Mouse (Mus musculus) midbrain, embryonic 16.5 days (tissue): Measurements from ENCODE around the gene Zfp385b. TPM values are rescaled to one million over a fixed set of nuclear protein-coding genes. Genes with fewer than 3 reads are reported as not detected.

Experiments
- ATAC-seq: fragments of 200-750 bp; cut with Nextera tagmentation; 2 replicates; pipeline ENCODE4 v1.8.0; 2017; ENCODE audit warnings: moderate TSS enrichment
- H3K27ac ChIP-seq: fragments of 300-500 bp; sonication (generic); 2 replicates; pipeline ENCODE4 v1.5.1; 2014; ENCODE audit warnings: mild to moderate bottlenecking, low read length, mixed read lengths
- H3K27me3 ChIP-seq: fragments of 300-500 bp; sonication (generic); 2 replicates; pipeline ENCODE4 v1.6.1; 2014; ENCODE audit warnings: low read depth, low read length, mixed read lengths; ENCODE audit not compliant: control insufficient read depth, insufficient read depth
- H3K36me3 ChIP-seq: fragments of 300-500 bp; sonication (generic); 2 replicates; pipeline ENCODE4 v1.6.1; 2014; ENCODE audit warnings: mild to moderate bottlenecking, low read length, moderate library complexity, mixed read lengths; ENCODE audit not compliant: control insufficient read depth, insufficient read depth
- H3K4me1 ChIP-seq: fragments of 300-500 bp; sonication (generic); 2 replicates; pipeline ENCODE4 v1.6.1; 2014; ENCODE audit warnings: mild to moderate bottlenecking, low read length, mixed read lengths; ENCODE audit not compliant: control insufficient read depth, insufficient read depth
- H3K4me2 ChIP-seq: fragments of 300-500 bp; sonication (generic); 2 replicates; pipeline ENCODE4 v1.6.1; 2014; ENCODE audit warnings: mild to moderate bottlenecking, low read length, mixed read lengths
- H3K4me3 ChIP-seq: fragments of 300-500 bp; sonication (generic); 2 replicates; pipeline ENCODE4 v1.5.1; 2014; ENCODE audit warnings: low read depth, mild to moderate bottlenecking, low read length, moderate library complexity, mixed read lengths
- H3K9ac ChIP-seq: fragments of 300-500 bp; sonication (generic); 2 replicates; pipeline ENCODE4 v1.6.1; 2014; ENCODE audit warnings: low read depth, low read length, mixed read lengths
- H3K9me3 ChIP-seq: fragments of 300-500 bp; sonication (generic); replicated peaks from 2 replicates; pipeline ENCODE4 v1.6.1; 2014; ENCODE audit warnings: mild to moderate bottlenecking, low read length, mixed read lengths; ENCODE audit not compliant: control insufficient read depth, poor library complexity, severe bottlenecking
- WGBS: fragments of 180-500 bp; shearing (Covaris S2); extraction: QIAGEN DNeasy Blood & Tissue Kit; methylation state at CpG from one replicate; pipeline ENCODE4 v1.1.7; 2014; 5-methylcytosine and 5-hydroxymethylcytosine counted together
- polyA plus RNA-seq: library from polyadenylated mRNA; unstranded; fragments of >200 nt; fragmentation: Nextera tagmentation; extraction: Ambion mirVana; gene quantifications from 2 replicates; pipeline ENCODE4 v1.2.1, GENCODE M21; 2015

Gene Zfp385b
- polyA plus RNA-seq, 1 experiment from 2014 or later = 15.3 TPM

- Histone ChIP-seq H3K36me3 (no peaks in the 10 kb centered on the region), H3K27me3 (no peaks in the 10 kb centered on the region), H3K4me2 (no peak overlapping the region), H3K9me3 (no peaks in the 10 kb centered on the region), H3K9ac (no peak overlapping the region), H3K4me3 (no peak overlapping the region), H3K27ac (no peak overlapping the region), H3K4me1 (no peaks in the 10 kb centered on the region)
- WGBS = 76% methylated on average over 5 of the region's 5 CpGs
- no peak for ATAC-seq
Observed at GRCm38 (mm10) chr2:77382766-77383165, 436.7 kb downstream of the Zfp385b start.

GRCm38 (mm10) chr2:77379907-77380306 lies 439.5 kb downstream of the Zfp385b start:
- H3K27ac ChIP-seq = no peak overlapping the region
- ATAC-seq = no peak
- H3K4me3 ChIP-seq = no peak overlapping the region
- no peak overlapping the region for H3K4me2 ChIP-seq
- H3K36me3 ChIP-seq = no peaks in the 10 kb centered on the region
- H3K4me1 ChIP-seq = no peaks in the 10 kb centered on the region
- no peak overlapping the region for H3K9ac ChIP-seq
- WGBS = 88% methylated on average over 1 of the region's 1 CpGs
- H3K27me3 ChIP-seq = no peaks in the 10 kb centered on the region
- H3K9me3 ChIP-seq = no peaks in the 10 kb centered on the region

- Histone ChIP-seq H3K4me1 (no peaks in the 10 kb centered on the region), H3K9me3 (no peaks in the 10 kb centered on the region), H3K4me3 (no peak overlapping the region), H3K36me3 (no peaks in the 10 kb centered on the region), H3K9ac (no peak overlapping the region), H3K4me2 (no peak overlapping the region), H3K27ac (no peak overlapping the region), H3K27me3 (no peaks in the 10 kb centered on the region)
- no peak for ATAC-seq
- 93% methylated on average over 5 of the region's 5 CpGs for WGBS
Observed at GRCm38 (mm10) chr2:77379332-77379731, 440.1 kb downstream of the Zfp385b start.

GRCm38 (mm10) chr2:77376823-77377222 lies 442.6 kb downstream of the Zfp385b start:
- Histone ChIP-seq H3K4me2 (no peak overlapping the region), H3K4me3 (no peak overlapping the region), H3K27me3 (no peaks in the 10 kb centered on the region), H3K27ac (no peak overlapping the region), H3K9ac (no peak overlapping the region), H3K36me3 (no peaks in the 10 kb centered on the region), H3K4me1 (0 out of 2 replicates have a peak, but pooled peaks cover 3% of the 10 kb centered on the region), H3K9me3 (no peaks in the 10 kb centered on the region)
- WGBS = 84% methylated on average over 9 of the region's 9 CpGs
- ATAC-seq = no peak

- Histone ChIP-seq H3K27ac (no peak overlapping the region), H3K4me1 (0 out of 2 replicates have a peak, but pooled peaks cover 3% of the 10 kb centered on the region), H3K4me2 (no peak overlapping the region), H3K27me3 (no peaks in the 10 kb centered on the region), H3K9ac (no peak overlapping the region), H3K4me3 (no peak overlapping the region), H3K9me3 (no peaks in the 10 kb centered on the region), H3K36me3 (no peaks in the 10 kb centered on the region)
- 50% methylated on average over 8 of the region's 8 CpGs for WGBS
- 0 out of 2 replicates have a peak, but pooled peaks have one; percentile 32 for ATAC-seq
Observed at GRCm38 (mm10) chr2:77375155-77375554, 444.3 kb downstream of the Zfp385b start.

- no peaks in the 10 kb centered on the region for H3K27me3 ChIP-seq
- no peak overlapping the region for H3K27ac ChIP-seq
- 0 out of 2 replicates have a peak, but pooled peaks cover 2% of the 10 kb centered on the region for H3K4me1 ChIP-seq
- H3K9ac ChIP-seq = no peak overlapping the region
- WGBS = 71% methylated on average over 4 of the region's 4 CpGs
- no peak overlapping the region for H3K4me2 ChIP-seq
- no peaks in the 10 kb centered on the region for H3K36me3 ChIP-seq
- no peak for ATAC-seq
- no peak overlapping the region for H3K4me3 ChIP-seq
- no peaks in the 10 kb centered on the region for H3K9me3 ChIP-seq
Observed at GRCm38 (mm10) chr2:77369174-77369573, 450.3 kb downstream of the Zfp385b start.

Other genes starting within 250 kb of the Zfp385b start
- 20.6 and 23.2 TPM in 2 replicates for gene Cwc22, start 126.7 kb upstream of the Zfp385b start, polyA plus RNA-seq